Comparison of ENCODE assay signal across 25 mouse cellular contexts in the genomic region with DNA sequence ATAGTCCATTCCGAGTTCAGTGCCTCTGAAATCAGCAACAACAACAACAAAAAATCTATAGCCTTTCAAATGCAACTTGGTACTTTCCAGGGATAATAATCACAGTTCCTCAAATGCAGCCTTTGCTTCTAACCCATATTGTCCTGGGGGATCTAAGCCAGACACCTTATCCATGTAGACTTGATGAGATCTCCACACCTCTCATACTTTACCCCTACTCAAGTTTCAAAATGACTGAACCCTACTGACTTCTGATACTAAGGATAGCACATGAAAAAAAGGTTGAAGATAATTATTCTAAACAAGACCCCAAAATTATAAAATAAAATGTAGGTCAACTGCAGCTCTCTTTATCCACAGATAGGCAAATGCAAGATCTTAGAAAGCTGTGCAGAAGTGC.
"Had no signal": no experiment of that assay in that cellular context is flagged by ENCODE, and none has a peak within 500 bp of the region (broad histone marks: within the 10 kb centered on the region; RNA-seq: fewer than 3 reads in every experiment).

No protein-coding gene starts in this region.

- H3K36me3 ChIP-seq: embryonic facial prominence, embryonic 10.5 days; embryonic facial prominence, embryonic 12.5 days; embryonic facial prominence, embryonic 13.5 days; embryonic facial prominence, embryonic 15.5 days; forebrain, embryonic 10.5 days; forebrain, embryonic 12.5 days; forebrain, embryonic 15.5 days had no signal

- H3K4me3 ChIP-seq: embryonic facial prominence, embryonic 10.5 days; embryonic facial prominence, embryonic 12.5 days; embryonic facial prominence, embryonic 13.5 days; embryonic facial prominence, embryonic 15.5 days; erythroblast, embryonic 14.5 days; forebrain, embryonic 10.5 days; forebrain, embryonic 12.5 days; forebrain, embryonic 13.5 days; forebrain, embryonic 15.5 days; gastrocnemius, adult 2 months; heart, adult 2 months had no signal

- H3K27ac ChIP-seq: embryonic facial prominence, embryonic 10.5 days; embryonic facial prominence, embryonic 12.5 days; embryonic facial prominence, embryonic 13.5 days; embryonic facial prominence, embryonic 15.5 days; forebrain, embryonic 10.5 days; forebrain, embryonic 12.5 days; forebrain, embryonic 13.5 days; forebrain, embryonic 15.5 days; gastrocnemius, adult 2 months; heart, adult 2 months had no signal

- H3K27me3 ChIP-seq: embryonic facial prominence, embryonic 12.5 days; embryonic facial prominence, embryonic 13.5 days; embryonic facial prominence, embryonic 15.5 days; forebrain, embryonic 12.5 days; forebrain, embryonic 13.5 days; forebrain, embryonic 15.5 days had no signal

- H3K4me1 ChIP-seq: embryonic facial prominence, embryonic 10.5 days; embryonic facial prominence, embryonic 12.5 days; embryonic facial prominence, embryonic 13.5 days; embryonic facial prominence, embryonic 15.5 days; forebrain, embryonic 10.5 days; forebrain, embryonic 12.5 days; forebrain, embryonic 13.5 days had no signal

- H3K9me3 ChIP-seq: embryonic facial prominence, embryonic 10.5 days; embryonic facial prominence, embryonic 12.5 days; embryonic facial prominence, embryonic 13.5 days; embryonic facial prominence, embryonic 15.5 days; forebrain, embryonic 10.5 days; forebrain, embryonic 12.5 days; forebrain, embryonic 13.5 days; forebrain, embryonic 15.5 days had no signal

- DNase-seq: cerebellum, adult 9-10 months; cerebellum, adult 9-11 months; cerebellum, postnatal 10 days; cerebellum, postnatal 14 days; cerebellum, postnatal 25 days; cerebellum, postnatal 36 days; embryo, embryonic 11 days; forebrain, postnatal 0 days; gastrocnemius, adult 2 months; gastrocnemius, postnatal 10 days; gastrocnemius, postnatal 14 days; gastrocnemius, postnatal 25 days; gastrocnemius, postnatal 36 days; heart, adult 11 months; heart, adult 18-20 months; heart, adult 2 months had no signal

- H3K9ac ChIP-seq: embryonic facial prominence, embryonic 12.5 days; embryonic facial prominence, embryonic 13.5 days; embryonic facial prominence, embryonic 15.5 days; forebrain, embryonic 12.5 days; forebrain, embryonic 13.5 days; forebrain, embryonic 15.5 days; forebrain, postnatal 0 days had no signal

- H3K4me2 ChIP-seq: embryonic facial prominence, embryonic 12.5 days; embryonic facial prominence, embryonic 13.5 days; embryonic facial prominence, embryonic 15.5 days; forebrain, embryonic 12.5 days; forebrain, embryonic 13.5 days; forebrain, embryonic 15.5 days had no signal
